Mouse (Mus musculus) kidney, adult 8-10 months (tissue): Measurements from ENCODE around the gene Galm.
"Not testable (repeated sequence)": the region's sequence is repeated elsewhere in the genome, so short reads cannot be mapped to it uniquely, and the experiment has no call there.

ENCODE experiments used
- DNase-seq, 2 experiments: peaks; one replicate each; pipeline ENCODE4 v3.0.0; 2022

Gene Galm

DNA sequence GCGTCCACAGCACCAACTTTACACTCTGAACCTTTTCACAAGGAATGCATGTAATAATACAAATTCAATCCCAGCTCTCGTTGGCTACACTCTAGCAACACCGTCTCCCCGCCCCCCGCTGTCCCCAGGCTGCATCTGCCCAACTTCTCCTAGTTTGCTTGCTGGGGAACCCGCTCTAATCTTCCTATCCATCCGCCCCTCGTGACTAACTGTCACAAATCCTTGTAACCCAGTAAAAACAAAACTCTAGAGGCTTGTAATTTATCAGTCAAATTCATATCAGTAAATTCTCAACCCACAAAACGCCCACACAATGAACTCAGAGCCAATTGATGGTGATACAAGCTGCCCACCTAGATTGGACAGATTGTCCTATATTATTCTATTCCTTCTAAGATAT is 93.9 kb downstream of the Galm start:
- DNase-seq = no peak

- DNase-seq = peak in 1 of 2 experiments; percentile 32
Measured at GRCm38 (mm10) chr17:80221890-80222628, 94.8 kb downstream of the Galm start.

DNA sequence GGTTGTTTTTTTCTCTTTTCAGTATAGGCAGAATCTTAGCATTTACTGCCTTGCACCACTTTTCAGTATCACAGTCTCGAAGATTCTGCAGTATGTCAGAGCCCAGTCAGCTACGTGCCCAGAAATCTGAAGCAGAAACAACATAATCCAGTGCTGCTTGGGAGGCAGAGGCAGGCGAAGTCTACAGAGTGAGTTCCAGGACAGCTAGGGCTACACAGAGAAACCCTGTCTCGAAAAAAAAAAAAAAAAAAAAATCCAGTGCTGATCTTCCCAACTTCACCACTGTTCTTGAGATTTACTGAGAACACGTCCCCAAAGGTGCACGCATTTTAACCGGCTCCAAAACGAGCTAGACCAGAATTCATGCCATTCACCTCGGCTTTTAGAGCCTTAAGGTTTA is 96.6 kb downstream of the Galm start:
- no peak for DNase-seq

GRCm38 (mm10) chr17:80224326-80225116 is 97.2 kb downstream of the Galm start, which contains the start of gene Gemin6:
TSS of gene Gemin6 (plus strand) at chr17:80224441.
- DNase-seq = peak; percentile 85 to 87

DNA sequence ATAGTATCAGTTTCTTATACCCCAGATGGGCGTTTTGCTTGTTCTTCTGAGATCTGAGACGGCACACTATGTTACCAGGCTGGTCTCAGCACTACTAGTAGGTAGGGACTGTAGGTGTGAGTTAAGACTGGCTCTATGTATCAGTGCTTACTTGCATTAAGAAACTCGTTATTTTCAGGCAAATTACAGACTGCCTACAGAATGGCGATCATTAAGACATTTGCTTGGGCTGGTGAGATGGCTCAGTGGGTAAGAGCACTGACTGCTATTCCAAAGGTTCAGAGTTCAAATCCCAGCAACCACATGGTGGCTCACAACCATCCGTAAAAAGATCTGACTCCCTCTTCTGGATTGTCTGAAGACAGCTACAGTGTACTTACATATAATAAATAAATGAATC is 97.9 kb downstream of the Galm start:
- DNase-seq = not testable (repeated sequence)

DNA sequence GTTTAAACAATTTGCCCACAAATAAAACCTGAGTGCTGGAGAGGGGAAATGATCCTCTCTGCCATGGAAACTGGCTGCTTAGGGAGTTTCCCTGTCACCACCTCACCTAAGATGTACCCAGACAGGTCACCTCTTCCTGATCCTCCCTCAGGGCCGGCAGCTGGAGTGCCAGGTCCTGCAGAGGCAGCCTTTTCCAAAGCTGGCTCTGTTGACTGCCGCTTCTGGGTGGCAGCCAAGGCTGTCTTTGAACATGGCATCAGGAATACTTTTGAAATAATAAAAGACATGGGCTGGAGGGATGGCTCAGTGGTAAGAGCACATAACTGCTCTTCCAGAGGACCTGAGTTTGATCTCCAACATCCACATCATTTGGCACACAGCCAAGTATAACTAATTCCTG is 102.1 kb downstream of the Galm start:
- DNase-seq = no peak

GRCm38 (mm10) chr17:80233844-80234243 is 106.6 kb downstream of the Galm start:
- no peak for DNase-seq

DNA sequence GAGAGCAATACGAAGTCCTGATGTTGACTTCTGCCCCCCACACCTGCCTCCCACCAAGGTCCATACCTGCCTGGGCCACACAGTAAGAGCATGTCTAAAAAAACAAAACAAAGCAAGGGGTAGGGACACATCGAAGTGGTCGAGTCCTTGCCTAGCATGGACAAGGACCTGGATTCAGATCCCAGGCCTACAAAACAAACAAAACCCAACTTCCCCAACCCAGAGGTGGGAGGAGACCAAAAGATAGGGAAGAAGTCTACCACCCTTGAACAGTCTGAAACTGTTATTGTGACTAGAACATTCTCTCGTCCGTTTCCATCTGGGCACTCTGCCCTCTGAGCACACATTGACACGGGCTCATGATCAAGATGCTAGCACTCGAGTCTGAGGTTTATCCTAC is 107.1 kb downstream of the Galm start:
- no peak for DNase-seq
